Mouse (Mus musculus) MEL-GATA-1-ER (cell line): ENCODE data around the gene Papolb.

ENCODE experiments used
- DNase-seq: peaks from one replicate; pipeline ENCODE4 v3.0.0-alpha.2; 2012; ENCODE audit warnings: low read depth; ENCODE audit errors: extremely low read depth

Papolb gene

GRCm38 (mm10) chr5:142529915-142530314 lies at the start of gene Papolb:
Gene Papolb (minus strand): TSS chr5:142530076.
- no peak for DNase-seq

GRCm38 (mm10) chr5:142578192-142578591 lies 48.3 kb upstream of the Papolb start:
- no peak for DNase-seq

- no peak for DNase-seq
These were observed 47.0 kb upstream of the Papolb start for GRCm38 (mm10) chr5:142576832-142577231.

GRCm38 (mm10) chr5:142574323-142575057 lies 44.6 kb upstream of the Papolb start:
- no peak for DNase-seq

GRCm38 (mm10) chr5:142564606-142565005 lies 34.7 kb upstream of the Papolb start:
- DNase-seq, result no peak

GRCm38 (mm10) chr5:142560261-142560660 lies 30.4 kb upstream of the Papolb start:
- DNase-seq, result no peak

- no peak for DNase-seq
These were observed 27.7 kb upstream of the Papolb start for GRCm38 (mm10) chr5:142557397-142558067.

- DNase-seq, result no peak
These were observed 26.8 kb upstream of the Papolb start for GRCm38 (mm10) chr5:142556721-142557120.

GRCm38 (mm10) chr5:142555866-142556265 lies 26.0 kb upstream of the Papolb start:
- DNase-seq, result no peak

GRCm38 (mm10) chr5:142550706-142551652 lies 21.1 kb upstream of the Papolb start, which contains the start of gene Radil:
Gene Radil (minus strand): TSS chr5:142551098.
- peak; percentile 54 for DNase-seq

- no peak for DNase-seq
These were observed 20.3 kb upstream of the Papolb start for GRCm38 (mm10) chr5:142549961-142550705.

- DNase-seq, result no peak
These were observed 19.6 kb upstream of the Papolb start for GRCm38 (mm10) chr5:142549441-142549840.

- DNase-seq, result no peak
These were observed 17.2 kb upstream of the Papolb start for GRCm38 (mm10) chr5:142547066-142547465.

- DNase-seq, result no peak
These were observed 16.5 kb upstream of the Papolb start for GRCm38 (mm10) chr5:142546344-142546743.

GRCm38 (mm10) chr5:142545014-142545795 lies 15.3 kb upstream of the Papolb start:
- no peak for DNase-seq

- DNase-seq, result no peak
These were observed 7.4 kb upstream of the Papolb start for GRCm38 (mm10) chr5:142537286-142537685.

- no peak for DNase-seq
These were observed 5.5 kb upstream of the Papolb start for GRCm38 (mm10) chr5:142535388-142535787.

- DNase-seq, result no peak
These were observed 5.0 kb downstream of the Papolb start for GRCm38 (mm10) chr5:142524711-142525464.

GRCm38 (mm10) chr5:142521195-142521866 lies 8.5 kb downstream of the Papolb start:
- DNase-seq, result peak; percentile 43
